Mouse (Mus musculus): ENCODE results near the gene Ptprm.
"Not testable (repeated sequence)": the region's sequence is repeated elsewhere in the genome, so short reads cannot be mapped to it uniquely, and the experiment has no call there.

Gene Ptprm

DNA sequence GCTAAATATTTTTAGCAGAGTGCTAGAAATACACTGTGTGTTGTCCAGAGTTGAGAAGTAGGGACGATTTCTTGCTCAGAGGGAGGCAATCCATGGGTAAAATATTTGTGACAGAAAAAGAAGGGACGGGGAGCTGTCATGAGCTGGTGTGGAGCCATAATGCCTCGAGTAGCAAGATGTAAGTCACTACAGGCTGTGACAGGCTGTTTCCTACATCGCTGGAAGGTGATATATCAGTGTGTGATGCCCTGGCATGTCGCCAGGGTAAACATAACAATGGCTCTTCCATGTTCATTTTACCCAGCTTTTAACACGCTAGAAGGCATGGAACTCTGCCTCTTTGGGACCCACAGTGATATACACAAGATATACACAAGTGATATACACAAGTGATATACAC lies 476.7 kb downstream of the Ptprm start:
- no peak for DNase-seq (ENCODE audit: low spot score in 2 of 2)

DNA sequence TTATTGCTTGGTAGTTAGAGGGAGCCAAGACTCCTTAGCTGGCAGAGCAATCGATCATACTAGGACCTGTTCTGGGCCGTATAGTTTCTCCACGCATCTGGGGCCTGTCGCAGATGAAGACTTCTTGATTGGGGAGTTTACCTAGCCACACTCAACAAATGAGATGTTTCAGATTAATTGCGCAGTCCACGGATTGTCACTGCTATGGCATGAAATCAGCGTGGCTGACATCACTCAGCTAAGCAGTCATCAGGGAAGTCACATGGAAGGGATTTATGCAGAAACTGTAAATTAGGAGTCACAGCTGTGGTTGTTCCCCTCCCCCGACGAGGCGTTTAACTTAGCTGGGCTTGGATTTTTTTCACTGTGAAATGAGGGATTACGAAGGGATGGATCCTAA lies 479.4 kb downstream of the Ptprm start:
- DNase-seq (ENCODE audit: low spot score in 2 of 2) = no peak

DNA sequence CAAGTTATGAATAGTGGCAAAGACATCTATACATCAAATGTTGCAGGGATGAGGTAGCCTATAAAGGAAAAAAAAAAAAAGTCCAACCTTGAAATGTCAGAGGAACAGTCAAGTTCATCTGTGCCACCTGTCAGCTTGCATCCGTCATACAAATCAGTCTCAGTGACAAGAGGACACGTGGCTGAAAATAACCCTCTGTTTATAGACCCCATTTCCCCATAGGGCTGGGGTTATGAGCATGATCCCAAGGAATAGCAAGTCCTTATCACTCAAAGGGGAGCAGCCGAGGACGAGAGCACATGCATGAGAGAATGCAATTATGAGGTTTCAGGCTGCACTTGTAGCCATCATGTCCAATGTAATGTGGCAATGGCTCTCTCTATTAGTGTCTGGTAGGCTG lies 482.9 kb downstream of the Ptprm start:
- DNase-seq (ENCODE audit: low spot score in 2 of 2) = no peak

DNA sequence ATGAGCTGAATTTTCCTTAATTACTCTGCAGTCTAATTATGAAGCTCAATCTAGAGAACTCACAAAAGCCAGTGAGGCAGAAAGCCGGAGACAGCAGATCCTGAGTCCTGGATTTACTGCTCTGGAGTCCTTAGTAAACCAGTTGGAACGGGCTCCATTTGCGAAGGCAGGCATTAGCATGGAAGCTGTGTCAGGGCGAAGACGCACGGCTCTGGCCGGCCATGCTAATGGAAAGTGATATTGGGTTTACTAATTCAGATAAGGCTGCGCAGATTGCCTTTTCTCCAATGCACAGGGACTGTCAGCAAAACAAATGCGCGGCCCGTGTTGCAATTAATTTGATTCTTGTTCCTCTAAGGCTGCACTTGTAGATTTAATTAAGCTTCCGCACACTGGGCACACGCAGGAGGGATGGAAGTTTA lies 484.7 kb downstream of the Ptprm start:
- peak in 1 of 2 experiments; percentile 22 for DNase-seq (ENCODE audit: low spot score in 2 of 2)

DNA sequence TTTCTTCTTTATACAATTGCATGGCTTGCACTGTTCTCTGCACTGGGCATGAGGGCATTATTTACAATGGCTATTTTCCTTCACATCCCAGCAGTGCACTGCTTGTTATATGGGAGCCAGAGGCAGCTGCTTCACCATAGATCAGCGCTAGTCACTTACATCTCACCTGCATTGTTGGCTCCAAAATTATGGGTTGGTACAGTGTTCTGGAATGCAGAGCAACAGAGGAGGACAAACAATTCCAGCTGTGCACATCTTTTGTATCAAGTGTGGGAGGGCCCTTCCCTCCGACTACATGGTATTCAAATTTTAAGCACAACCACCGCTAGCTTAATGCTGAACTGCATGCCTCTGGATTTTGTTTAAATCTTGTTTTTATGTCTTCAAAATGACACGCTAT lies 489.8 kb downstream of the Ptprm start:
- no peak for DNase-seq (ENCODE audit: low spot score in 2 of 2)

DNA sequence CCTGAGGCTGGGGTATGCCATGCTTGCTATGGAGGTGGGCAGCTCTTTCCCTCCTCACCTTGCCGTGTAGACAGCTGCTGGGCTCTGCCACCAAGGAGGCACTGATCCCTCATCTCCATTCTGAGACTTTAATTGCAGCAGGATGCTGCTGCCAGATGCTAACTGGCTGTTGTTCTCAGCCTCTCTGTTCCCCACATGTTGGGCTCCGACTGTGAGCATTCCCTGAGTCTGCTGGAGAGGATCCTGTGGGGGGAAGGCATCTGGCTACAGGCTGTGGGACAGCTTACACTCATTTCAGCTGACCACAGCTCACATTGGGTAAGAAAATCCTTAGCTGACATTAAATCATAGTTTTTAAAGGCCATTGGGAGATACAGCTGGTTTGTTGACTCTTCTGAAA lies 492.7 kb downstream of the Ptprm start:
- DNase-seq (ENCODE audit: low spot score in 2 of 2) = no peak

DNA sequence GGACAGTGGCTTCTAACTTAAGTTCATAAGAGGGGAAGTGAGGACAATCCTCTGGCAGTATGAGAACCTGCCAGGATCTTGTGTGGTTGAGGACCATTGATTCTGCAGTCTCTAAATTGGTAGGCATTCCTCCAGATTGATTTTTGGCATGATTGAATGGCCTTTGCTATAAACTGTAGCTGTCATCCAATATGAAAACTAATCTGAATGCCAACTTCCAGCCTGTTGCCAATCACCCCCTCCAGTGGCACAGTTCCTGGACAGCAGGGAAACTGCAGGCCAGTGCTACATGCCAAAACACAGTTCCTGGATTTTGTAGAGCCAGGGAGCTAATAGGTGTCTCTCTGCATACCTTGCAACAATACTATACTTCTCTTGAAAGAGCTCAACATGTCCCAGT lies 495.5 kb downstream of the Ptprm start:
- no peak for DNase-seq (ENCODE audit: low spot score in 2 of 2)

DNA sequence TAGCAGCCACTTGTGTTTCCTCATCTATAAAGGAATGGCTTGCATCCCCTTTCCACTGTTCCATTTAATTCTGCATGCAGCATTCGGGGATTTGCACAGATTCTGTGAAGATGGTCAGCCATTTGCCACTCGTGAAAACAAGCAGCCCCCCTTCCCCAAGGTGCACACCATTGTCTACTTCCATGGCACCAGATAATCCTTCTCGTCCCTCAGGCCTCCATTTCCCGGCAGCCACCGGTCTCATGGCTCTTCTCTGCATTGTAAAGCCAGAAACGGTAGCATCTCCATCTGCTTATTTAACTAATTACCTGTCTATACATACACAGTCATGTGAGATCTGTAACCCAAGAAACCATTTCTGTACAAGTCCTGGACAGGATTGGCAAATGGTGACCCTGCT lies 501.8 kb downstream of the Ptprm start:
- DNase-seq (ENCODE audit: low spot score in 2 of 2) = no peak

DNA sequence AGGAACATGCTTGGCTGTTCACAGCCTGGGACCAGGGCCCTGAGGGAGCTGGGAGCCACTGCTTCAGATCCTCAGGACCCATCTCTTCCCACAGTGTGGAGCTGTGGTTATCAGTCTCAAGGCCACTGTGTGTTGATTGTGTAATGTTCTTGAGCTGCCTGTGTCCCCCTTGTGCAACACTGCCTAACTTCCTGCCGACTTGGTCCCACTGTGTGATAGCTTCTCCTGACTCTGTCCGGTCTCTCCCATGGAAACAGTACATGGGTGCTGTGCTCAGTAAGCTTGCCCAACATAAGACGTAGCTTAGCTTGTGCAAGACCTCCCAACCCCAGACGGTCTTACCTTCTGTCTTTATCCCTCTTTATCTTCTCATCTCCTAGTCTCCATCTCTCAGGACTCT lies 507.2 kb downstream of the Ptprm start:
- not testable (repeated sequence) for DNase-seq (ENCODE audit: low spot score in 2 of 2)

DNA sequence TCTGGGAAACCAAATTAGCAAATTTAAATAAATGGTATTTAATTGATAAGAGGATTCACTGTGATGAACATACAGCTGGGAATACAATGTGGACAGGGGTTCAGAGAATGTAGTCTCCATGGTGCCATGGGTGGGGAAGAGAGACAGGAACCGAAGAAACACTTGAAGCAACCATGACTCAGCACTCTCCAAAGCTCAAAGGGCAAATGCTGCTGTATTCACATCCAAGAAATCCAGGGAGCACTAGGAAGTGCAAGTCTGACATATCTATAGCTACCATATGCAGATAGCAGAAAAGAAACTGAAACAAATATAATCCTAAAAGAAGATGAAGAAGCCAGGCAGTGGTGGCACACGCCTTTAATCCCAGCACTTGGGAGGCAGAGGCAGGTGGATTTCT lies 531.9 kb downstream of the Ptprm start:
- no peak for DNase-seq (ENCODE audit: low spot score in 2 of 2)

DNA sequence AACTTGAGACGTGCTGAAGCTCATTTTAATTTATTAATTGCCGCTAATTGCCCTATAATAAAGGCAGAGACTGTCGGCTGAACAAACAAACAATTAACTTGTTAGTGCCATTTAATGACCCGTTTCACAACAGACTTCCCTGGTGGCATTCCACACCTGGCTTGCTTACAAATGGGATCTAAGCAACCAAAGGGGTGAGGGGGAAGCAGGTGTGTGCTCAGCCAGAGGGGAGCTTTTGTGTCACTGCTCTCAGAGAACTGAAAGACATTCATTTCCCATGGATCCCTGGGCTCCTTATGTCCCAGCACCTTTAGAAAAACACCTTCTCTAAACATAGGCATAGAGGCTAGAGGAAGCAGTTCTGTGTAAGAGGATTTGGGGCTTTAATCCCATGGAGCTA lies 536.9 kb downstream of the Ptprm start:
- no peak for DNase-seq (ENCODE audit: low spot score in 2 of 2)

DNA sequence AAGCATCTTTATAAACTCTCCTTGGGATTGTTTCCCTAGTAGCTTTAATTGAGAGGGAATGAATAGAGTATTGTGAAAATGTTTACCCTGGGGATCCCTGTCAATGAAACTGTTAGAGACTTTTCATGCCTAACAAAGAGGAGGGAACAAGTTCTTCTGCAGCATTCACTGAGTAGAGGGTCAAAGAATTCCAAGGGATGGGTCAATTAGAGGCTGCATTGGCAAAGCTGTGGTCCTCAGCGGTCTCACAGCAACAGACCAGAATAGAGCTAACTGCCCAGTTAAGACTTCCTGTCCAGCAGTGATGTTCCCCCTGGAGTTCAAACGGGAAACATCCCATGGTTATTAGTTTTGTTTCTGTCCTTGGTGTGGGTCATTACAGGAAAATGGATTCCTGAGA lies 538.3 kb downstream of the Ptprm start:
- DNase-seq (ENCODE audit: low spot score in 2 of 2) = no peak

DNA sequence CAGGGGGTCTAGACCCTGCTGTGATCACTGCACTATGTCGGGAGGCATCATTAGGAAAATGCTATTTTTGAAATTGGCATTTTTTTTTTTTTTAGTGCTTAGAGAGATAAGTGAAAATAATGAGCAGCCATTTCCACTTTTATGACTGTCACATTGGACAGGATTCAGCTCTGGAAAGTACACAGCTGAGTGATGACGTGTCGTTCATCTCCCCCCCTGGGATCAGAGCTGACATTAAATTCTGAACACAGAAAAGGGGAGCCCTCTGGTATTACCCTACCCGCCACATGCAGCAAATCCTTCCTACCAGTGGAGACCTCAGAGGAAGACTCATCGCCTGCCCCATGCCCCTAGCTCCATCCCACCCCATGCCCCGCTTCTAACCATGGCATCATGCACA lies 540.5 kb downstream of the Ptprm start:
- no peak for DNase-seq (ENCODE audit: low spot score in 2 of 2)

DNA sequence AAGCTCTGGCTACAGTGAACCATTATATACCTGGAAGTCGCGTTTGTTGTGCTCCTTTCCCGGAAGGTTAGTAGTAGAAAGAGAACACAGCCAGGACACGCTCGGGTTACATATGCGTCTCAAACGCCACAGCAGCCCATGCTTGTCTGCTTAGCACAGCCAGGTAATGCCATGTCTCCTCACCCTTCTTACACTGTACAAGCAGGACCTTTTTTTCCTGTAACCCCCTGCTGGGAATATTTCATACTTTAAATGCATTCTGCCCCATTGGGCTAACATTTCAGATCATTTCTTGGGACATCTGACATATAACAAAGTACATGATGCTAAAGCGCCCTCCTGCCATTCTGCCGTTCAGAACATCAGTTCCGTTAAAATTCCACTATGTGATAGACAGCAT lies 540.9 kb downstream of the Ptprm start:
- DNase-seq (ENCODE audit: low spot score in 2 of 2) = no peak

DNA sequence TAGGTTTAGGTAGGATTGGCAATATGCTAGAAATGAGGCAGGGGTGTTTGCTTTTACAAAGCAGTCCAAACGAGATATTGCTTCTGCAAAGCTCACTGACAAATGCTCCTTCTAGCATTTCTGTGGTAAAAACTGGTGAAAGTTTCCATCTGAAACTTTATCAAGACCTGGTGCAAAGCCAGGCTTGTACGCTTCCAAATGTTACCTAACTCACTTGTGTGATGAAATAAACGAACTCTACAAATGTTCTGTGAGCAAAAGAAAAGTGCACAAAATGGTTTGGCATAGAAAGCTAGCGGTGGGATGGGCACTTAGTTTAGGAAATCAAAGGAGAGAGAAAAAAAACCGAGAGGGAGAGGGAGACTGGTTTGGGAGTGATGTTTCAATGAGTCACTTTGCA lies 544.5 kb downstream of the Ptprm start:
- DNase-seq (ENCODE audit: low spot score in 2 of 2) = no peak

DNA sequence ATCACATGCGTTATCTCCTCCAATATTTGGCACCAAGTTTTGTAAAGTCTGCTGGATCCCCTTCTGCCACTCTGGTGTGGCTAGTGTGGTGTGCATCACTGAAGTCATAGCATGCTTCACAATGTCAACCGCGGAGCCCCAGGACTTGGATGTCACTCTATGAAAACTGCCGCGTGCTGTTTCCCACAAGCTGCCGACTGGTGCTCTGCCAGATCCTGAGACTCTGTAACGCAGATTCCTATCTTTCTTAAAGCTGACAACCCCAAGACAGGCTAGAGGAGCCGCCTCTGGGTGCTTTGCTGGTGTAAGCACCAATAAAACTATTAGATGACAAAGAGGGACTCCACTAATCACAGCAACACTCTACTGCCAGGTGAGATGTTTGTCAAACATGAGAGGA lies 546.1 kb downstream of the Ptprm start:
- no peak for DNase-seq (ENCODE audit: low spot score in 2 of 2)

DNA sequence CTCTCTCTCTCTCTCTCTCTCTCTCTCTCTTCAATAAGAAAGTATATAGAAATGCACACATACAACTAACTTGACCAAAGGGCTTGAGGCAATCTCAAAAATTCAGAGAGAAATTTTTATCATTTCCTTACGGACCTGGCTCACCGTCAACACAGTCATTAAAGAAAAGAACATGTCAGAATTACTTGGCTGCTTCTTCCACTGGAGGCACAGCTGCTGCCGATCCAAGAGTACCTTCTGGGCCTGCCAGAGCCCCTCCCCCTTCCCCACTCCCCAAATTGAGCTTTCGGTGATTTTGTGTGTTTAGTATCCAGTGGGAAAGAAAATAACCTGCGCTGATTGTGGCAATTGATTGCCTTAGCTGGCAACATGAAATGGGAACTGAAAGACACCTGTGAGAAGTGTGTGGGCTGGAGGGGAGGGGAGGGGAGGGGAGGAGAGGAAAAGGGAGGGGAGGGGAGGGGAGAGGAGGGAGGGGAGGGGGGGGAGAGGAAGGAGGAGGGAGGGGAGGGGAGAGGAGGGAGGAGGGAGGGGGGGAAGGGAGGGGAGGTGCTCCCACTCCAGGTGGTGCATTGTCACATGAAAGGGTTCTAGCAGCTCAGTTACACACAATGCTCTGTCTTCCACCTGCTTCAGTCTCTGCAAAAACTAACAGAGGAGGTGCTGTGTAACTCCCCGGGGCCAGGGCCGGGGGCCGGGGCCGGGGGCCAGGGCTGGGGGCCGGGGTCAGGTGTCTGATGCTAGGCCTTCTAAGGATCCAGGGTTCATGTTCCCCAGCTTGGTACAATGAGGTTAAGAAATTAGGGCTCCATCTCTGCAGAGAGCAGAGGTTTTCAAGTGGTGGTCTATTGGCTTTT lies 552.2 kb downstream of the Ptprm start:
- no peak for DNase-seq (ENCODE audit: low spot score in 2 of 2)

DNA sequence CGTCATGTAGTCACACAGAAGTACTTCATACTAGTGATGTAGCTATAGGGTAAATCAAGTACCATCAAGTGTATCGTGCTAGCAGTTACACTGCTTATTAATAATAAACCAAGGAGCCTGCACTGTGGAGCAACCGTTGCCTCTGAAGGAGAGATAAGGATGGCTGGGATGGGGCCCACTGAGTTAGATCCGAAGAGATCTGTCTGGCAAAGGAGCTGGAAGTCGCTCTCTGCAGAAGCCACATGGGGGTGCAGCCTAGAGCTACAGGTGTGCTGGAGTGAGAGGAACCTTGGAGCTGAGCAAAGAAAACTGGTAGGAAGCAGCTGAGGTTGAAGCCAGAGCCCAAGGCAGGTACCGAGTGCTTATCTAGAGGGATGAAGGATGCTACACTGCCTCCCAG lies 554.0 kb downstream of the Ptprm start:
- no peak for DNase-seq (ENCODE audit: low spot score in 2 of 2)

DNA sequence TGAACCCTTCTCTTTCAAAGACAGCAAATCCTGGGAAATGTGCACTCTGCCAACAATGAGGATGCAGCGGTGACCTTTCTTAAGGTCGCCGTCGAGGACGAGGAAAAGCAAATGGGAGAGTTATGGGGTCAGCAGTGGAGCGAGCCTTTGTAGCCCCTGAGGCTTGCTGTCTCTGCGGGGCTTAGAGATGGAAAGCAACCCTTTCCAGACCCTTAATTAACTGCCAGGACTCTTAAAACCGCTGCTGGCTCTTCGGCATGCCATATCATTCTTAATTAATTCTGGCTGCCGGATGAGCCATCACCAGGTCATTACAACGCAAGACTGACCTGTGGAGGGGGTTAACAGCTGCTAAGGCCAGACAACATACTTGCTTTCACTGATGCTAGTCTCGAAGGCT lies 568.1 kb downstream of the Ptprm start:
- DNase-seq (ENCODE audit: low spot score in 2 of 2) = no peak

DNA sequence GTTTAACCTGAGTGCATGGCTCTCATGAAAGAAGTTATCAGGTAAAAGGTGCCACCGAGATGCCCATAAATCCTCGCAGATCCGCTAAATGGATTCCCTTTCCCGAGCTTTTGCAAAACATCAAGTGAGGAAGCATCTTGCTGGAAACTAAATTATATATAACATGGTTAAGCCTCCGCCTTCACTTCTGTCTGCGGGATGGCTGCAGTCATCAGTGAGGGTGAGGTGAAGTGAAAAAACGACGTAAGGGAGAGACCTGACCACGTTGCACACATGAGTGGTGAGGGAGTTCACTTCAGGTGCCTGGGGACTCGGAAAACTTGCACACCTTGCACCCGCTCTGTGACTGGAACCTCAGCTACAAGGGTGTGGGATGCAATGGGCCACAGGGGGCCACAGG lies 568.7 kb downstream of the Ptprm start:
- no peak for DNase-seq (ENCODE audit: low spot score in 2 of 2)

DNA sequence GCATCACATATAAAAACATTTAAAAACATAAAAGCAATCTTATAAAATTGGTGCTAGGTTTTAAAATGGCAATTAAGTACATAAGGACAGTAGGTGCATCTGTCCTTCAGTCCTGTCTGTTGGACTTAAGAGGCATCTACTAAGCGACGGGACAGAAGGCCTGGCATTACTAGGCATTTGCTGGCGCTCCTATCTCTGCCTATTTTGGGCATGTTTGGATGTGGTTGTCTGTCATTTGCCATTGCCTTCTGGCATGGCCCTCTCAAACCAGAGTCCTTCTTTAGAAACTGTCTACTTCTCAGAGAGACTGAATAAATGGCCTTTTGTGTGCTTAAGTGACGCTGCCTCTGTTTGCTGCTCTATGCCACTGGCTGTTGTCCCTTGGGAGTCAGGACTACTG lies 570.7 kb downstream of the Ptprm start:
- DNase-seq (ENCODE audit: low spot score in 2 of 2) = no peak

DNA sequence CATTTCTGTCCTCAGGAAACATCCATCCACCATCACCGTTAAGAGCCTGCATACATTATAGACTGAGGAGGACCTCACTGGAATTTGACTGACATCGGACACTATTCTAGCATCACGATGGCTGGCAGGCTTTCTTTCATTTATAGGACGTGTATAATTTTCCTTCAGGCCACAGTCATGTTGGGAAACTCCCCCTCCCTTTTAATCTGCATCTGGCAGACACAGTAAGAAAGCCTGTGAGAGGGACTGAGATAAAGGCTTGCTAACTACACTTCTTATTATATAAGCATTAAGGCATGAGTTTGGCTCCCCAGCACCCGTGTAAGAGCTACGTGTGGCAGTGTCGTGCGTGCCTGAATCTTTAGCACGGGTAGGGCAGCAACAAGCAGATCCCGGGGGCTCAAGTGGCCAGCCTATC lies 571.2 kb downstream of the Ptprm start:
- no peak for DNase-seq (ENCODE audit: low spot score in 2 of 2)

DNA sequence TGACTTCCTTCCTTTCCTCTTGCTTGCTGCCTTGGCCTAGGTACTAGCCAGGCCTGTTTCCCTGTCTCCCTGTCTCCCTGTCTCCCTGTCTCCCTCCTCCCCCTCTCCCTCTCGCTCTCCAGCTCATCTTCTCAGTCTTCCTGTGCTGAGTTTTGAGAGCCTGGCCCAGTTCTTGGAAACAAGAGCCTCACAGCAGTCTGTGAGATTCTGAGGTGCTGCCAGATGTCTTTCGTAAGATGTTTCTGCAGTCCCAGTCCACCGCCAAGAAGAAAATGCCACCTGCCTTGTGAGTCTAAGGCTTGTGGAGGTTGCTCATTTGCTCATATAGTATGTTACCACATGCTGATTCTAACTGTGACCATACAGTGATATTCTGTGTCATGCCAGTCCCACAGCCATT lies 572.3 kb downstream of the Ptprm start:
- peak; percentile 20 to 55 for DNase-seq (ENCODE audit: low spot score in 2 of 2)

DNA sequence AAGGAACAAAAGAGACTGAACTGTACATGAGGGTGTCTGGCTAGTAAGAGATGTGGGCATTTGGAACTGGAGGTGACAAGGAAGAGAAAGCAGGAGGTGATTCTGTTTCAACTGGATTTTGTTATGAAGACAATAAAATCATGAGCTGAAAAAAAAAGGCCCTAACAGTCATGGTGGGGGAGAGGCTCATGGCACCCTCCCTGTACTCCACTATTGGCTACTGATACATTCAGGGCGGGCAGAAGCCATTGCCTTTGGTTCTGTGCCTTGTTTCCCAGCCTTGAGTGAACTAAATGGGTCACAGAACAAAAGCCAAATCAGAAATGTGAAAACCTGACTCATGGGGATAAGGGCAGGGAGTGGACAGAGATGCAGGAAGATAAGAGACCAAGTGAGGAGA lies 575.2 kb downstream of the Ptprm start:
- DNase-seq (ENCODE audit: low spot score in 2 of 2) = no peak

Data from left cerebral cortex, adult 9 months (tissue).